Mouse (Mus musculus): Measurements from ENCODE around the gene D17H6S53E. TPM values are rescaled to one million over a fixed set of nuclear protein-coding genes. Genes with fewer than 3 reads are reported as not detected.
A peak's percentile ranks its signal among the peaks of the same experiment; 100 is the strongest.

D17H6S53E gene
- polyA plus RNA-seq, 1 experiment from 2014 or later: 9.6 TPM

DNA sequence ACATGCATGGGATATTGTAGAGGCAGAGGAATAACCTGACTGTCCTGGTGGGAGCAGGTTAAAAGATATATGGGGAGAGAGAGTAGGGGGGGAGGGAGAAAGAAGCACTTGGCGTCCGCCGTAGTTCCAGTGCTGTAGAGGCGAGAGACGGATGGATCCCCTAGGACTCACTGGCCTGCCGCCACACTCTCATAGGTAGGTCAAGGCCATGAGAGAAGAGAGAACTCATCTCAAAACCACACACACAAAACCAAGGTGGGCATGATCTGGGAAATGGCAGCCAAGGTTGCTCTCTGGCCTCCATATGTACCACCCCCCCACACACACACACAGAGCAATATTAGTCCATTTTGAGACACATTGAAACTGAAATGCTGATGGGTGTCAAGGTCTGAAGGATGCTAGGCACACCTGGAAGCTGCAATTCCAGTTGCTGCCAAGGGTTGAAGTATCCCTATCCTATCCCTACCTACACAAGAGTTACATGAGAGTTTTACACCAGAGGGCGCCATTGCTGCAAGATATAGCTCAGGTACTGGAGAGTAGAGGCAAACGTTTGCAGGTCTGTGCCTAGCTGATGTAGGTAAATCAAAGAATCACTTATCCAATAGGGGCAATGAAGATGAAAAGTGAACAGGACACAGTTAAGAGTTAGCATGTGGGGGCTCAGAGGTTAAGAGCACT is 40.3 kb downstream of the D17H6S53E start:
- Histone ChIP-seq H3K36me3 (peaks cover 5% of the 10 kb centered on the region), H3K9ac (no peak overlapping the region), H3K9me3 (no peaks in the 10 kb centered on the region), H3K4me2 (peak overlapping the region; percentile 58), H3K4me3 (peak overlapping the region; percentile 90; the same call in 1 of the 2 replicates), H3K27ac (peak overlapping the region; percentile 100; the same call in 1 of the 2 replicates), H3K4me1 (peaks cover 26% of the 10 kb centered on the region), H3K27me3 (no peaks in the 10 kb centered on the region)
- ATAC-seq (ENCODE audit: borderline replicate concordance, extremely low read depth, low FRiP score, low TSS enrichment): no peak
- WGBS: 67% methylated on average over 8 of the region's 8 CpGs

DNA sequence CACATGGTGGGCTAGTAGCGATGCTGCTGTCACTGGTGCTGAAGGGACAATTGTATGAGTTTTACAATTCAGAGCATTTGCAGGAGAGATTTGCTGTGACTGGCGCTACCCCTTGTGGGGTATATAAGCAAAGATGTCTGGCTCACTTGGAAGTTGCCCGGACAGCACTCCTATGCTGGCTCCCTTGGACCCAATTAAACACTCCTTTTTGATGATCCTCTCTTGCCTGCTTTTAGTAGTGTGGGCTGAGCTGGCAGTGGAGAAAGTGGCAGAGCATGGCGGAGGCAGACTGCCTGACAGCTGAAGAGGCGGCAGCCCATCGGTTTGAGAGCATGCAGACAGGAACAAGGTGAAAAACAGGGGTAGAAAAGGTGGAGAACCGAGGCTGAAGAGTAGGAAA is 41.6 kb downstream of the D17H6S53E start:
- no peak overlapping the region for H3K4me3 ChIP-seq
- ATAC-seq (ENCODE audit: borderline replicate concordance, extremely low read depth, low FRiP score, low TSS enrichment): no peak
- H3K36me3 ChIP-seq: no peaks in the 10 kb centered on the region
- no peak overlapping the region for H3K27ac ChIP-seq
- no peaks in the 10 kb centered on the region for H3K27me3 ChIP-seq
- H3K4me1 ChIP-seq: peaks cover 16% of the 10 kb centered on the region
- H3K9me3 ChIP-seq: no peaks in the 10 kb centered on the region
- H3K4me2 ChIP-seq: no peak overlapping the region
- 81% methylated on average over 7 of the region's 7 CpGs for WGBS
- H3K9ac ChIP-seq: no peak overlapping the region

DNA sequence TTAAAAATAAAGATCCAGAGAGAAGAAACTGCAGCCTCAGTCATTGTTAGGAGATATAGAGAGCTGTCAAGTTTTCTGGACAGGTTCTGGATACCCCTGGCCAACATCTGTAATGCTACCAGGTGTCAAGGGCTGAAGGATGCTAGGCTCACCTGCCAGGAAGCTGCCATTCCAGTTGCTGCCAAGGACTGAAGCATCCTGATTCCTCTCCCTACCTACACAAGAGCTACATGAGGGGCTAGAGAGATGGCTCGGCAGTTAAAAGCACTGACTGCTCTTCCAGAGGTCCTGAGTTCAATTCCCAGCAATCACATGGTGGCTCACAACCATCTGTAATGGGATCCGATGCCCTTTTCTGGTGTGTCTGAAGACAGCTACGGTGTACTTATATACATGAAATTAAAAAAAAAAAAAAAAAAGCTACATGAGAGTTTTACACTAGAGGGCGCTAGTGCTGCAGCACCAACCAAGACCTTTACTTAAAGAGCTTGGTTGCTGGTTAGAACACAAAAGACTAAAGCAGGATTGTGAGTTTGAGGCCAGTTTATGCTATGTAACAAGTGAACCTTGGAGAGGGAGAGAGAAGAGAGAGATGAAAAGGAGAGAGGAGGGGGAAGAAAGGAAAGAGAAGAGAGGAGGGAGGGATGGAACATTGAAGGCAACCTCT is 42.5 kb downstream of the D17H6S53E start:
- Histone ChIP-seq H3K4me3 (no peak overlapping the region), H3K4me2 (no peak overlapping the region), H3K9ac (no peak overlapping the region), H3K27ac (no peak overlapping the region), H3K4me1 (peaks cover 13% of the 10 kb centered on the region), H3K36me3 (no peaks in the 10 kb centered on the region), H3K9me3 (no peaks in the 10 kb centered on the region), H3K27me3 (no peaks in the 10 kb centered on the region)
- WGBS: 8% methylated on average over 4 of the region's 4 CpGs
- no peak for ATAC-seq (ENCODE audit: borderline replicate concordance, extremely low read depth, low FRiP score, low TSS enrichment)

DNA sequence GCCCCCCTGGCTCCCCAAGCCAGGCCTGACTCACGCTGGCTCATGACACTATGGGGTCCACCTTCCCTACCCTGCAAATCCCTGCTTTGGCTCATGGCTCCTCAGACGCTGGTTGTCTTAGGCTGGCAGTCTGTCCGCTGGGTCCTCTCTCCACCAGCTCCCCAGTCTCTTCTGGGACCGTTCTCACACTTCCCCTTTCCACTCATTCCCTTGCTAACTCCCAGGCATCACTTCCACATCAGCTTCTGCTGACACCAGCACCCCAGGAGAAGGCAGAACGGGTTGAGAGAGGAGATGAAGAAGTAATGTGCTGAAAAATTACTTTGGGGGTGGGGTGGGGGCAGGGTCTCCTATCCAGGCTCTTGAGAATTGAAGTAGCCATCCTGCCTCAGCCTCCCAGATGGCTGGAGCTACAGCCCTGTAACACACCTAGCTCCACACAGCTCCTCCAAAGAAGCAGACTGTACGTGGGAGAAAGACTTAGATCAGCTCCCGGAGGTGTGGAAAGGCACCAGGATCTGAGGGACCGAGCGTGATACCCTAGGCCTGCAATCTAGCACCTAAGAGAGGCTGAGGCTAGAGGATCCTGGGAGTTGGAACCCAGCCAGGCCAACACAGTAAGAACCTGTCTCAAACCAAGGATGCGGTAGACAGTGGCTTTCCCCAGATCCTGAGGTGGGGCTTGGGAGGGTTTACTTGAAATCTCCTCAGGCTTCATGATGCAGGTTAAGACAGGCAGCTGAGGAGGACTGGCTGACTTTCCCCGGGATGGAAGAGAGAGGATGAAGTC is 46.5 kb downstream of the D17H6S53E start:
- no peaks in the 10 kb centered on the region for H3K36me3 ChIP-seq
- no peaks in the 10 kb centered on the region for H3K9me3 ChIP-seq
- H3K4me2 ChIP-seq: no peak overlapping the region
- 64% methylated on average over 11 of the region's 11 CpGs for WGBS
- no peak for ATAC-seq (ENCODE audit: borderline replicate concordance, extremely low read depth, low FRiP score, low TSS enrichment)
- no peaks in the 10 kb centered on the region for H3K27me3 ChIP-seq
- no peak overlapping the region for H3K27ac ChIP-seq
- H3K4me1 ChIP-seq: no peaks in the 10 kb centered on the region
- H3K9ac ChIP-seq: no peak overlapping the region
- H3K4me3 ChIP-seq: no peak overlapping the region

DNA sequence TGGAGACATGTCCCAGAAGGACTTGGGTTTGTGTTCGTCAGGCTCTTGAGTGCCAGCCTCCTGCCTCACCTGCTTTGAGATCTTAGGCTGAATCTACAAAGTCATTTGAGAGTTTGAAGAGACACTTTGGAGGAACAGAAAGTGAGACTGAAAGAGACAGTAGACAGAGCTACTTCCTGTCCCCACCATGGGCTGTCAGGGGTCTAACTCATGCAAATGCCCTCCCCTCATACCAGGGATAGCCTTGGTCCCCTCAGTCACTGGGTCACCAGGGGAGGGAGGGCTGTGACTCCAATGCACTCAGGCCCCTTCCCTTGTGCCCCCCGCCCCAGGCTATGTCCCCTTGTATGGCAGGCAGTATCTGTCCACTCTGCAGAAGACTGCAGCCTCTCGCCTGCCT is 47.2 kb downstream of the D17H6S53E start:
- ATAC-seq (ENCODE audit: borderline replicate concordance, extremely low read depth, low FRiP score, low TSS enrichment): no peak
- H3K27ac ChIP-seq: no peak overlapping the region
- H3K27me3 ChIP-seq: no peaks in the 10 kb centered on the region
- no peak overlapping the region for H3K4me2 ChIP-seq
- H3K36me3 ChIP-seq: no peaks in the 10 kb centered on the region
- H3K9me3 ChIP-seq: no peaks in the 10 kb centered on the region
- H3K4me1 ChIP-seq: no peaks in the 10 kb centered on the region
- no peak overlapping the region for H3K9ac ChIP-seq
- no peak overlapping the region for H3K4me3 ChIP-seq
- 59% methylated on average over 3 of the region's 3 CpGs for WGBS

DNA sequence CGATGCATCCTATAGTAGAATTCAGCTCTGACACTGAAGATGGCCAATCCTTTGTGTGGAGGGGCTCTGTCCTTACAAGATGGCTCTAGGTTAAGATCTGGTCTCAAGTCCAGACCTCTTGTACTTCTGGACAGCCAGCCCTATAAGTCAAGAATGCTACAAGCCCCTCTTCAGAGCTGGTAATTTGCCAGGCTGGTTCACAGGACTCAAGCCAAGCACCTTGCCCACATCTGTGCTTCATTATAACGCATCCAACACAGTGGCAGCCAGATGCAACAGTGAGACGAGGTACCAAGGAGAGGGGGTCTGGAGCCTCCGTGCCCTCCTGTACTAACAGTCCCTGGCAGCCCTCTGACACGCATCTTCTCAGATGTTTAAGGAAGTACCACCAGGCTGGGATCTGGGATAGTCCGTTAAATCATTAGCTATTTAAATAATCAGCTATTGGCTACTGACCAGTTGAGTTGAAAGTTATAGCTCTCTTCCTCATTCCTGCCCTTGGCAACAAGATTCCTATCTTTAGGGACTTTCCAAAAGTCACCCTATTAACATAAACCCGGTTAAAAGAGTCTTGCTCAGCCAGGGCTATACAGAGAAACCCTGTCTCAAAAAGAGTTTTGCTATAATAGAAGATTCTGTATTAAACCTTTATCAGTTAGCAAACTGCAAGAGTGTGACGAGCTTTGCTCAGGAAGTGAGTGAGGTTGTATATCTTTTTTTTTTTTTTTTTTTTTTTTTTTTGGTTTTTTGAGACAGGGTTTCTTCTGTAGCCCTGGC is 48.2 kb downstream of the D17H6S53E start:
- ATAC-seq (ENCODE audit: borderline replicate concordance, extremely low read depth, low FRiP score, low TSS enrichment): no peak
- H3K9me3 ChIP-seq: no peaks in the 10 kb centered on the region
- H3K27ac ChIP-seq: no peak overlapping the region
- no peaks in the 10 kb centered on the region for H3K36me3 ChIP-seq
- H3K4me2 ChIP-seq: no peak overlapping the region
- no peaks in the 10 kb centered on the region for H3K27me3 ChIP-seq
- H3K4me1 ChIP-seq: no peaks in the 10 kb centered on the region
- no peak overlapping the region for H3K9ac ChIP-seq
- 56% methylated on average over 8 of the region's 8 CpGs for WGBS
- no peak overlapping the region for H3K4me3 ChIP-seq

DNA sequence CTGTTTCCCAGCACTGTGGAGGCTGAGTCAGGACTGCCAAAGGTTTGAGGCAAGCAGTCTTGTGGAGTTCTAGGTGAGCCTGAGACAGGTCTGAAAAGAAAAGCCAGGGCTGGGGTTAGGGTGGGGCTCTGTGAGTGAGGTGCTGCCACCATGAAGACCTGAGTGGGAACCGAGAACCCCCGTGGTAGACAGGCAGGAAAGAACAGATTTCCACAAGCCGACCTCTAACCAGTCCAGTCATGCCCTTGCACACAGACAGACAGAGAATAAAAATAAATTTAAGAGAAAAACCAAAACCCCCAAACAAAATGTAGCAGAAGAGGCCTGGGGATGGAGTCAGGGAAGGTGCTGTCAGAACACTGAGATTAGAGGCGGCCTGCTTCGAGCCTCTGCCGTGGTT is 49.2 kb downstream of the D17H6S53E start:
- no peaks in the 10 kb centered on the region for H3K36me3 ChIP-seq
- no peaks in the 10 kb centered on the region for H3K4me1 ChIP-seq
- H3K4me3 ChIP-seq: no peak overlapping the region
- no peaks in the 10 kb centered on the region for H3K27me3 ChIP-seq
- ATAC-seq (ENCODE audit: borderline replicate concordance, extremely low read depth, low FRiP score, low TSS enrichment): no peak
- no peaks in the 10 kb centered on the region for H3K9me3 ChIP-seq
- WGBS: 69% methylated on average over 6 of the region's 6 CpGs
- no peak overlapping the region for H3K9ac ChIP-seq
- no peak overlapping the region for H3K4me2 ChIP-seq
- H3K27ac ChIP-seq: no peak overlapping the region

DNA sequence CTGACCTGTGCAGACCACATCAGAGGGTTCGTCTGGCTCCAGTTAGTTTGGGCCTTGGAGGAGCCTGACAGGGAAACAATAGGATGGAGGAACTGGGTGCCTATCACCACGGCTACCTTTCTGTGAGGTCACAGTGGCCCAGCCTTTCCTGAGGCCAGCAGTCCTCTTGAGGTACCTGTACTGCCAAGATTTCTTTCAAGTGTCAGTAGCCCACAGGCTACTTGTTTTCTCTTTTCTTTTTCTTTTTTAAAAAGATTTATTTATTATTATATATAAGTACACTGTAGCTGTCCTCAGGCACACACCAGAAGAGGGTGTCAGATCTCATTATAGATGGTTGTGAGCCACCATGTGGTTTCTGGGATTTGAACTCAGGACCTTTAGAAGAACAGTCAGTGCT is 49.8 kb downstream of the D17H6S53E start, which contains the start of gene Aif1:
TSS of gene Aif1 (minus strand) at position 101 of the 400 bp plus-strand sequence.
- ATAC-seq (ENCODE audit: borderline replicate concordance, extremely low read depth, low FRiP score, low TSS enrichment): no peak
- H3K4me1 ChIP-seq: no peaks in the 10 kb centered on the region
- no peak within 1 kb of the TSS for H3K27ac ChIP-seq
- H3K27me3 ChIP-seq: no peaks in the 10 kb centered on the region
- no peaks in the 10 kb centered on the region for H3K9me3 ChIP-seq
- WGBS: 33% methylated on average over 2 of the region's 2 CpGs
- H3K4me2 ChIP-seq: no peak within 1 kb of the TSS
- no peaks in the 10 kb centered on the region for H3K36me3 ChIP-seq
- H3K4me3 ChIP-seq: no peak within 1 kb of the TSS
- H3K9ac ChIP-seq: no peak within 1 kb of the TSS

Other genes with a start within 250 kb of the D17H6S53E start
- gene Zbtb12, start 246.9 kb upstream of the D17H6S53E start, polyA plus RNA-seq (2015; fragmentation: Nextera tagmentation; extraction: Ambion mirVana): 2.6 and 2.7 TPM in 2 replicates
- not detected in 2 replicates for gene Gm20547, start 244.3 kb upstream of the D17H6S53E start, polyA plus RNA-seq (2015; fragmentation: Nextera tagmentation; extraction: Ambion mirVana)
- gene C2, start 228.1 kb upstream of the D17H6S53E start, polyA plus RNA-seq (2015; fragmentation: Nextera tagmentation; extraction: Ambion mirVana): 2.6 and 2.9 TPM in 2 replicates
- 64.9 and 69.9 TPM in 2 replicates for gene Ehmt2, start 227.9 kb upstream of the D17H6S53E start, polyA plus RNA-seq (2015; fragmentation: Nextera tagmentation; extraction: Ambion mirVana)
- 0.94 and 1.5 TPM in 2 replicates for gene Slc44a4, start 211.9 kb upstream of the D17H6S53E start, polyA plus RNA-seq (2015; fragmentation: Nextera tagmentation; extraction: Ambion mirVana)
- 17.3 and 17.9 TPM in 2 replicates for gene Neu1, start 195.1 kb upstream of the D17H6S53E start, polyA plus RNA-seq (2015; fragmentation: Nextera tagmentation; extraction: Ambion mirVana)
- gene Hspa1b, start 167.1 kb upstream of the D17H6S53E start, polyA plus RNA-seq (2015; fragmentation: Nextera tagmentation; extraction: Ambion mirVana): 0.15 and 0.26 TPM in 2 replicates
- not detected in 2 replicates for gene Gm20481, start 156.5 kb upstream of the D17H6S53E start, polyA plus RNA-seq (2015; fragmentation: Nextera tagmentation; extraction: Ambion mirVana)
- gene Hspa1a, start 154.2 kb upstream of the D17H6S53E start, polyA plus RNA-seq (2015; fragmentation: Nextera tagmentation; extraction: Ambion mirVana): 3.4 and 3.8 TPM in 2 replicates
- 0.45 and 0.79 TPM in 2 replicates for gene Hspa1l, start 153.7 kb upstream of the D17H6S53E start, polyA plus RNA-seq (2015; fragmentation: Nextera tagmentation; extraction: Ambion mirVana)
- 210 and 216 TPM in 2 replicates for gene Lsm2, start 144.5 kb upstream of the D17H6S53E start, polyA plus RNA-seq (2015; fragmentation: Nextera tagmentation; extraction: Ambion mirVana)
- 128 and 129 TPM in 2 replicates for gene Vars, start 125.4 kb upstream of the D17H6S53E start, polyA plus RNA-seq (2015; fragmentation: Nextera tagmentation; extraction: Ambion mirVana)
- gene Vwa7, start 109.8 kb upstream of the D17H6S53E start, polyA plus RNA-seq (2015; fragmentation: Nextera tagmentation; extraction: Ambion mirVana): 0.14 and 0.25 TPM in 2 replicates
- 7.2 and 7.7 TPM in 2 replicates for gene Sapcd1, start 98.4 kb upstream of the D17H6S53E start, polyA plus RNA-seq (2015; fragmentation: Nextera tagmentation; extraction: Ambion mirVana)
- gene Msh5, start 79.6 kb upstream of the D17H6S53E start, polyA plus RNA-seq (2015; fragmentation: Nextera tagmentation; extraction: Ambion mirVana): 4.4 TPM in 2 replicates
- 283 and 300 TPM in 2 replicates for gene Clic1, start 76.4 kb upstream of the D17H6S53E start, polyA plus RNA-seq (2015; fragmentation: Nextera tagmentation; extraction: Ambion mirVana)
- gene Ddah2, start 67.3 kb upstream of the D17H6S53E start, polyA plus RNA-seq (2015; fragmentation: Nextera tagmentation; extraction: Ambion mirVana): 330 and 333 TPM in 2 replicates
- 0.36 and 0.39 TPM in 2 replicates for gene Ly6g6c, start 61.0 kb upstream of the D17H6S53E start, polyA plus RNA-seq (2015; fragmentation: Nextera tagmentation; extraction: Ambion mirVana)
- gene Mpig6b, start 60.2 kb upstream of the D17H6S53E start, polyA plus RNA-seq (2015; fragmentation: Nextera tagmentation; extraction: Ambion mirVana): 0.67 and 0.93 TPM in 2 replicates
- 0.96 and 1.2 TPM in 2 replicates for gene Ly6g6e, start 49.5 kb upstream of the D17H6S53E start, polyA plus RNA-seq (2015; fragmentation: Nextera tagmentation; extraction: Ambion mirVana)
- 5.2 and 6.7 TPM in 2 replicates for gene Ly6g6d, start 48.3 kb upstream of the D17H6S53E start, polyA plus RNA-seq (2015; fragmentation: Nextera tagmentation; extraction: Ambion mirVana)
- gene Ly6g6f, start 40.8 kb upstream of the D17H6S53E start, polyA plus RNA-seq (2015; fragmentation: Nextera tagmentation; extraction: Ambion mirVana): 0.23 and 0.51 TPM in 2 replicates
- 94.8 and 95.6 TPM in 2 replicates for gene Abhd16a, start 37.1 kb upstream of the D17H6S53E start, polyA plus RNA-seq (2015; fragmentation: Nextera tagmentation; extraction: Ambion mirVana)
- gene Ly6g5c, start 18.1 kb upstream of the D17H6S53E start, polyA plus RNA-seq (2015; fragmentation: Nextera tagmentation; extraction: Ambion mirVana): not detected in 2 replicates
- gene Ly6g5b, start 10.9 kb upstream of the D17H6S53E start, polyA plus RNA-seq (2015; fragmentation: Nextera tagmentation; extraction: Ambion mirVana): 0.79 and 0.95 TPM in 2 replicates
- gene Gpank1, start 4.9 kb upstream of the D17H6S53E start, polyA plus RNA-seq (2015; fragmentation: Nextera tagmentation; extraction: Ambion mirVana): 17.7 and 18.0 TPM in 2 replicates
- gene Csnk2b, start 4.3 kb upstream of the D17H6S53E start, polyA plus RNA-seq (2015; fragmentation: Nextera tagmentation; extraction: Ambion mirVana): 265 TPM in 2 replicates
- gene Apom, start 5.7 kb downstream of the D17H6S53E start, polyA plus RNA-seq (2015; fragmentation: Nextera tagmentation; extraction: Ambion mirVana): 1.0 and 3.9 TPM in 2 replicates
- 48.6 and 51.2 TPM in 2 replicates for gene Bag6, start 8.8 kb downstream of the D17H6S53E start, polyA plus RNA-seq (2015; fragmentation: Nextera tagmentation; extraction: Ambion mirVana)
- 169 and 179 TPM in 2 replicates for gene Prrc2a, start 38.5 kb downstream of the D17H6S53E start, polyA plus RNA-seq (2015; fragmentation: Nextera tagmentation; extraction: Ambion mirVana)
- gene Aif1, start 49.7 kb downstream of the D17H6S53E start, polyA plus RNA-seq (2015; fragmentation: Nextera tagmentation; extraction: Ambion mirVana): 6.9 and 9.0 TPM in 2 replicates
- gene Lst1, start 62.1 kb downstream of the D17H6S53E start, polyA plus RNA-seq (2015; fragmentation: Nextera tagmentation; extraction: Ambion mirVana): 12.1 and 13.0 TPM in 2 replicates
- gene Ltb, start 68.1 kb downstream of the D17H6S53E start, polyA plus RNA-seq (2015; fragmentation: Nextera tagmentation; extraction: Ambion mirVana): 0.65 and 2.2 TPM in 2 replicates
- gene Tnf, start 75.6 kb downstream of the D17H6S53E start, polyA plus RNA-seq (2015; fragmentation: Nextera tagmentation; extraction: Ambion mirVana): 0.16 TPM in 1 of 2 replicates, not detected in the other
- 0.11 and 0.21 TPM in 2 replicates for gene Lta, start 79.0 kb downstream of the D17H6S53E start, polyA plus RNA-seq (2015; fragmentation: Nextera tagmentation; extraction: Ambion mirVana)
- gene Gm16181, start 94.5 kb downstream of the D17H6S53E start, polyA plus RNA-seq (2015; fragmentation: Nextera tagmentation; extraction: Ambion mirVana): 0.70 and 0.75 TPM in 2 replicates
- 3.4 and 4.3 TPM in 2 replicates for gene Atp6v1g2, start 107.3 kb downstream of the D17H6S53E start, polyA plus RNA-seq (2015; fragmentation: Nextera tagmentation; extraction: Ambion mirVana)
- gene Nfkbil1, start 109.4 kb downstream of the D17H6S53E start, polyA plus RNA-seq (2015; fragmentation: Nextera tagmentation; extraction: Ambion mirVana): 13.2 and 13.4 TPM in 2 replicates
- gene Ddx39b, start 115.4 kb downstream of the D17H6S53E start, polyA plus RNA-seq (2015; fragmentation: Nextera tagmentation; extraction: Ambion mirVana): 512 and 523 TPM in 2 replicates
- gene H2-D1, start 136.4 kb downstream of the D17H6S53E start, polyA plus RNA-seq (2015; fragmentation: Nextera tagmentation; extraction: Ambion mirVana): 114 and 138 TPM in 2 replicates
- 0.20 and 0.24 TPM in 2 replicates for gene H2-Q1, start 194.0 kb downstream of the D17H6S53E start, polyA plus RNA-seq (2015; fragmentation: Nextera tagmentation; extraction: Ambion mirVana)
- 6.6 and 7.1 TPM in 2 replicates for gene H2-Q2, start 215.9 kb downstream of the D17H6S53E start, polyA plus RNA-seq (2015; fragmentation: Nextera tagmentation; extraction: Ambion mirVana)

Measured in lung, embryonic 15.5 days (tissue).